Mouse (Mus musculus): Measurements from ENCODE around the gene Abhd14b. TPM values are rescaled to one million over a fixed set of nuclear protein-coding genes. Genes with fewer than 3 reads are reported as not detected.

Abhd14b gene
- total and polyA plus RNA-seq, 3 experiments: 3.4 to 6.5 TPM; not detected in 1

GRCm38 (mm10) chr9:106447951-106448350 lies 692 bp downstream of the Abhd14b start:
- Histone ChIP-seq H3K27me3 (ENCODE audit: control insufficient read depth in 1 of 2, insufficient read depth in 2 of 2, low read length in 2 of 2) (no peaks in the 10 kb centered on the region), H3K79me2 (ENCODE audit: control insufficient read depth, insufficient read depth, low read length, poor library complexity) (peaks cover 3% of the 10 kb centered on the region; the same call in 1 of the 2 replicates), H3K4me1 (ENCODE audit: control insufficient read depth in 1 of 2, insufficient read depth in 2 of 2, low read length in 2 of 2) (peaks cover 0 to 9% of the 10 kb centered on the region in 2 experiments; a peak in 2 of 4 replicates), H3K27ac (ENCODE audit: control insufficient read depth, low read depth, low read length) (no peak overlapping the region), H3K4me3 (ENCODE audit: control insufficient read depth in 1 of 2, insufficient read depth in 1 of 2, low read depth in 2 of 2, low read length in 2 of 2) (peak overlapping the region; percentile 70 to 96), H3K9me3 (replicated peaks; ENCODE audit: insufficient read depth, low read length) (no peaks in the 10 kb centered on the region), H3K36me3 (ENCODE audit: control insufficient read depth in 1 of 2, insufficient read depth in 2 of 2, low read length in 2 of 2) (peaks cover 0 to 4% of the 10 kb centered on the region in 2 experiments; a peak in 2 of 4 replicates), H3K9ac (ENCODE audit: control insufficient read depth, low read depth, low read length, poor library complexity, severe bottlenecking) (0 out of 2 replicates have a peak overlapping the region, but pooled peaks have one; percentile 21)
- no peak for DNase-seq (ENCODE audit: low read depth, low spot score)
- TF ChIP-seq HCFC1 (IDR thresholded peaks at IDR 0.05; ENCODE audit: low read depth, low read length) (no peak), RAD21 (IDR thresholded peaks at IDR 0.05; ENCODE audit: low read depth, low read length) (no peak), USF1 (IDR thresholded peaks at IDR 0.05; ENCODE audit: low read depth, low read length) (no peak)

GRCm38 (mm10) chr9:106448498-106449031 lies 1.3 kb downstream of the Abhd14b start:
- peak overlapping the region; percentile 70 to 96 for H3K4me3 ChIP-seq (ENCODE audit: control insufficient read depth in 1 of 2, insufficient read depth in 1 of 2, low read depth in 2 of 2, low read length in 2 of 2)
- no peak overlapping the region for H3K27ac ChIP-seq (ENCODE audit: control insufficient read depth, low read depth, low read length)
- no peaks in the 10 kb centered on the region for H3K9me3 ChIP-seq (replicated peaks; ENCODE audit: insufficient read depth, low read length)
- H3K79me2 ChIP-seq (ENCODE audit: control insufficient read depth, insufficient read depth, low read length, poor library complexity): peaks cover 3% of the 10 kb centered on the region; the same call in 1 of the 2 replicates
- peak; percentile 88 for DNase-seq (ENCODE audit: low read depth, low spot score)
- no peaks in the 10 kb centered on the region for H3K27me3 ChIP-seq (ENCODE audit: control insufficient read depth in 1 of 2, insufficient read depth in 2 of 2, low read length in 2 of 2)
- peaks cover 0 to 11% of the 10 kb centered on the region in 2 experiments; a peak in 2 of 4 replicates for H3K4me1 ChIP-seq (ENCODE audit: control insufficient read depth in 1 of 2, insufficient read depth in 2 of 2, low read length in 2 of 2)
- TF ChIP-seq EP300 (IDR thresholded peaks at IDR 0.05; ENCODE audit: low read depth in 1 of 2, low read length in 2 of 2) (no peak), TCF12 (IDR thresholded peaks at IDR 0.05; ENCODE audit: low read depth, low read length) (no peak), MYC (IDR thresholded peaks at IDR 0.05; ENCODE audit: low read depth, low read length) (peak; percentile 51; the same call in 1 of the 2 replicates), TBP (IDR thresholded peaks at IDR 0.05; ENCODE audit: low read depth, low read length) (peak; percentile 40; the same call in 1 of the 2 replicates), SIN3A (IDR thresholded peaks at IDR 0.05; ENCODE audit: low read length) (peak; percentile 79), CTCF (IDR thresholded peaks at IDR 0.05 in 2 of 3, conservative IDR thresholded peaks at IDR 0.05 in 1 of 3; ENCODE audit: control insufficient read depth in 1 of 3, insufficient read depth in 1 of 3, low read depth in 2 of 3, low read length in 3 of 3, poor library complexity in 1 of 3, severe bottlenecking in 1 of 3) (peak; percentile 62 to 74 (median 69)), NELFE (IDR thresholded peaks at IDR 0.05; ENCODE audit: low read depth, low read length) (peak; percentile 41), MAFK (IDR thresholded peaks at IDR 0.05; ENCODE audit: borderline replicate concordance, low read depth, low read length) (no peak), MEF2A (IDR thresholded peaks at IDR 0.05; ENCODE audit: extremely low read depth, insufficient replicate concordance, low read depth, low read length, poor library complexity, severe bottlenecking) (no peak), POLR2A (IDR thresholded peaks at IDR 0.05; ENCODE audit: control insufficient read depth in 1 of 2, insufficient read depth in 1 of 2, low read depth in 1 of 2, low read length in 2 of 2, poor library complexity in 1 of 2) (peak in 1 of 2 experiments; percentile 56; a peak in 1 of 4 replicates), MAZ (IDR thresholded peaks at IDR 0.05; ENCODE audit: low read depth, low read length) (peak; percentile 65; the same call in 1 of the 2 replicates), ZMIZ1 (IDR thresholded peaks at IDR 0.05; ENCODE audit: low read depth, low read length) (no peak), MXI1 (IDR thresholded peaks at IDR 0.05; ENCODE audit: low read depth, low read length) (peak; percentile 76), SMC3 (IDR thresholded peaks at IDR 0.05; ENCODE audit: low read depth, low read length) (peak; percentile 32; the same call in 1 of the 2 replicates), MAX (IDR thresholded peaks at IDR 0.05; ENCODE audit: low read length) (peak; percentile 63), ZKSCAN1 (IDR thresholded peaks at IDR 0.05; ENCODE audit: low read depth, low read length) (0 out of 2 replicates have a peak, but pooled peaks have one; percentile 14), ELF1 (IDR thresholded peaks at IDR 0.05; ENCODE audit: low read depth, low read length) (peak; percentile 41; the same call in 1 of the 2 replicates), ETS1 (IDR thresholded peaks at IDR 0.05; ENCODE audit: low read depth, low read length) (no peak), GATA1 (IDR thresholded peaks at IDR 0.05; ENCODE audit: low read depth, low read length) (no peak)
- peaks cover 0 to 4% of the 10 kb centered on the region in 2 experiments; a peak in 2 of 4 replicates for H3K36me3 ChIP-seq (ENCODE audit: control insufficient read depth in 1 of 2, insufficient read depth in 2 of 2, low read length in 2 of 2)
- H3K9ac ChIP-seq (ENCODE audit: control insufficient read depth, low read depth, low read length, poor library complexity, severe bottlenecking): peak overlapping the region; percentile 78

All from MEL (cell line).